Mouse (Mus musculus): Measurements from ENCODE around the gene Dlg2. TPM values are rescaled to one million over a fixed set of nuclear protein-coding genes. Genes with fewer than 3 reads are reported as not detected.

The Dlg2 gene
- polyA plus RNA-seq, 1 experiment, result 38.6 TPM

GRCm38 (mm10) chr7:91896935-91897334, 1420.5 kb downstream of the Dlg2 start:
- TF ChIP-seq POLR2A (IDR thresholded peaks at IDR 0.05; ENCODE audit: borderline replicate concordance, extremely low read depth, insufficient read depth, insufficient read length, poor library complexity, severe bottlenecking), result no peak
- no peak for DNase-seq (ENCODE audit: low read depth)

GRCm38 (mm10) chr7:91897509-91897908, 1421.0 kb downstream of the Dlg2 start:
- peak; percentile 38 for DNase-seq (ENCODE audit: low read depth)
- TF ChIP-seq POLR2A (IDR thresholded peaks at IDR 0.05; ENCODE audit: borderline replicate concordance, extremely low read depth, insufficient read depth, insufficient read length, poor library complexity, severe bottlenecking) (no peak), CTCF (IDR thresholded peaks at IDR 0.05; ENCODE audit: borderline replicate concordance, extremely low read depth, insufficient read depth, insufficient read length) (no peak)

GRCm38 (mm10) chr7:91902503-91902902, 1426.0 kb downstream of the Dlg2 start:
- DNase-seq (ENCODE audit: low read depth), result no peak
- TF ChIP-seq CTCF (IDR thresholded peaks at IDR 0.05; ENCODE audit: borderline replicate concordance, extremely low read depth, insufficient read depth, insufficient read length) (no peak), POLR2A (IDR thresholded peaks at IDR 0.05; ENCODE audit: borderline replicate concordance, extremely low read depth, insufficient read depth, insufficient read length, poor library complexity, severe bottlenecking) (no peak)

- TF ChIP-seq CTCF (IDR thresholded peaks at IDR 0.05; ENCODE audit: borderline replicate concordance, extremely low read depth, insufficient read depth, insufficient read length) (no peak), POLR2A (IDR thresholded peaks at IDR 0.05; ENCODE audit: borderline replicate concordance, extremely low read depth, insufficient read depth, insufficient read length, poor library complexity, severe bottlenecking) (no peak)
Measured at GRCm38 (mm10) chr7:91916809-91917208, 1440.3 kb downstream of the Dlg2 start.

GRCm38 (mm10) chr7:91919099-91919498, 1442.6 kb downstream of the Dlg2 start:
- DNase-seq (ENCODE audit: low read depth), result no peak
- no peak for TF ChIP-seq POLR2A (IDR thresholded peaks at IDR 0.05; ENCODE audit: borderline replicate concordance, extremely low read depth, insufficient read depth, insufficient read length, poor library complexity, severe bottlenecking)
- TF ChIP-seq CTCF (IDR thresholded peaks at IDR 0.05; ENCODE audit: borderline replicate concordance, extremely low read depth, insufficient read depth, insufficient read length), result no peak

More at GRCm38 (mm10) chr7:91916809-91917208, 1440.3 kb downstream of the Dlg2 start:
- DNase-seq (ENCODE audit: low read depth), result no peak

GRCm38 (mm10) chr7:91919738-91920137, 1443.3 kb downstream of the Dlg2 start:
- TF ChIP-seq POLR2A (IDR thresholded peaks at IDR 0.05; ENCODE audit: borderline replicate concordance, extremely low read depth, insufficient read depth, insufficient read length, poor library complexity, severe bottlenecking) (no peak), CTCF (IDR thresholded peaks at IDR 0.05; ENCODE audit: borderline replicate concordance, extremely low read depth, insufficient read depth, insufficient read length) (no peak)
- peak; percentile 54 for DNase-seq (ENCODE audit: low read depth)

- peak; percentile 44 for DNase-seq (ENCODE audit: low read depth)
- TF ChIP-seq CTCF (IDR thresholded peaks at IDR 0.05; ENCODE audit: borderline replicate concordance, extremely low read depth, insufficient read depth, insufficient read length) (no peak), POLR2A (IDR thresholded peaks at IDR 0.05; ENCODE audit: borderline replicate concordance, extremely low read depth, insufficient read depth, insufficient read length, poor library complexity, severe bottlenecking) (no peak)
Measured at GRCm38 (mm10) chr7:91934881-91935597, 1458.6 kb downstream of the Dlg2 start.

- peak; percentile 59 for DNase-seq (ENCODE audit: low read depth)
- TF ChIP-seq CTCF (IDR thresholded peaks at IDR 0.05; ENCODE audit: borderline replicate concordance, extremely low read depth, insufficient read depth, insufficient read length) (no peak), POLR2A (IDR thresholded peaks at IDR 0.05; ENCODE audit: borderline replicate concordance, extremely low read depth, insufficient read depth, insufficient read length, poor library complexity, severe bottlenecking) (no peak)
Measured at GRCm38 (mm10) chr7:91936193-91936592, 1459.7 kb downstream of the Dlg2 start.

- no peak for TF ChIP-seq CTCF (IDR thresholded peaks at IDR 0.05; ENCODE audit: borderline replicate concordance, extremely low read depth, insufficient read depth, insufficient read length)
- no peak for DNase-seq (ENCODE audit: low read depth)
Measured at GRCm38 (mm10) chr7:91943224-91943623, 1466.8 kb downstream of the Dlg2 start.

- TF ChIP-seq POLR2A (IDR thresholded peaks at IDR 0.05; ENCODE audit: borderline replicate concordance, extremely low read depth, insufficient read depth, insufficient read length, poor library complexity, severe bottlenecking) (no peak), CTCF (IDR thresholded peaks at IDR 0.05; ENCODE audit: borderline replicate concordance, extremely low read depth, insufficient read depth, insufficient read length) (no peak)
- DNase-seq (ENCODE audit: low read depth), result no peak
Measured at GRCm38 (mm10) chr7:91955584-91955983, 1479.1 kb downstream of the Dlg2 start.

- DNase-seq (ENCODE audit: low read depth), result peak; percentile 25
- TF ChIP-seq POLR2A (IDR thresholded peaks at IDR 0.05; ENCODE audit: borderline replicate concordance, extremely low read depth, insufficient read depth, insufficient read length, poor library complexity, severe bottlenecking) (no peak), CTCF (IDR thresholded peaks at IDR 0.05; ENCODE audit: borderline replicate concordance, extremely low read depth, insufficient read depth, insufficient read length) (no peak)
Measured at GRCm38 (mm10) chr7:91962956-91963355, 1486.5 kb downstream of the Dlg2 start.

GRCm38 (mm10) chr7:91972970-91973369, 1496.5 kb downstream of the Dlg2 start:
- TF ChIP-seq CTCF (IDR thresholded peaks at IDR 0.05; ENCODE audit: borderline replicate concordance, extremely low read depth, insufficient read depth, insufficient read length), result no peak
- TF ChIP-seq POLR2A (IDR thresholded peaks at IDR 0.05; ENCODE audit: borderline replicate concordance, extremely low read depth, insufficient read depth, insufficient read length, poor library complexity, severe bottlenecking), result no peak
- DNase-seq (ENCODE audit: low read depth), result no peak

All from brain, embryonic 14.5 days (tissue).